Mouse (Mus musculus) cerebellum, adult 9-10 months (tissue): ENCODE measurements at regions not wholly inside any gene's neighbourhood (a gene's known extent, or its start where the extent isn't known, plus 50 kb on each side); places are given as distances from the start of the nearest gene placed in this dataset.
"Not testable (repeated sequence)": the region's sequence is repeated elsewhere in the genome, so short reads cannot be mapped to it uniquely, and the experiment has no call there.

ENCODE experiments used
- DNase-seq: peaks from one replicate; pipeline ENCODE4 v3.0.0; 2022

GRCm38 (mm10) chr7:138493661-138494060, 96.1 kb upstream of the Tcerg1l start:
- no peak for DNase-seq

GRCm38 (mm10) chr7:138492261-138492660, 94.7 kb upstream of the Tcerg1l start:
- DNase-seq, result no peak

- no peak for DNase-seq
Measured at GRCm38 (mm10) chr7:138489471-138489870, 91.9 kb upstream of the Tcerg1l start.

GRCm38 (mm10) chr7:138488201-138488720, 90.7 kb upstream of the Tcerg1l start:
- DNase-seq, result no peak

GRCm38 (mm10) chr7:138472891-138473455, 75.4 kb upstream of the Tcerg1l start:
- DNase-seq, result peak; percentile 3

- no peak for DNase-seq
Measured at GRCm38 (mm10) chr7:138472371-138472770, 74.8 kb upstream of the Tcerg1l start.

GRCm38 (mm10) chr7:138469211-138469610, 71.7 kb upstream of the Tcerg1l start:
- no peak for DNase-seq

GRCm38 (mm10) chr7:138468436-138468835, 70.9 kb upstream of the Tcerg1l start:
- no peak for DNase-seq

- DNase-seq, result no peak
Measured at GRCm38 (mm10) chr7:138467981-138468380, 70.5 kb upstream of the Tcerg1l start.

GRCm38 (mm10) chr7:138467386-138467785, 69.9 kb upstream of the Tcerg1l start:
- DNase-seq, result no peak

- no peak for DNase-seq
Measured at GRCm38 (mm10) chr7:138457964-138458363, 60.4 kb upstream of the Tcerg1l start.

GRCm38 (mm10) chr7:138455371-138455770, 57.8 kb upstream of the Tcerg1l start:
- no peak for DNase-seq

- not testable (repeated sequence) for DNase-seq
Measured at GRCm38 (mm10) chr7:138454498-138455225, 57.1 kb upstream of the Tcerg1l start.

- no peak for DNase-seq
Measured at GRCm38 (mm10) chr7:138451321-138451720, 53.8 kb upstream of the Tcerg1l start.

GRCm38 (mm10) chr7:138448519-138448918, 51.0 kb upstream of the Tcerg1l start:
- DNase-seq, result no peak
